Mouse (Mus musculus) cerebellum, adult 2 months (tissue): ENCODE results near the gene Dkc1.
"Not testable (repeated sequence)": the region's sequence is repeated elsewhere in the genome, so short reads cannot be mapped to it uniquely, and the experiment has no call there.

Experiments used
- CTCF ChIP-seq: fragments of 200-500 bp; IDR thresholded peaks from 2 replicates; pipeline ENCODE4 v1.5.1; 2011; ENCODE audit warnings: low read depth, mild to moderate bottlenecking, control low read depth, low read length, moderate library complexity, borderline replicate concordance; ENCODE audit not compliant: insufficient read depth
- POLR2A ChIP-seq: fragments of 200-500 bp; IDR thresholded peaks from 2 replicates; pipeline ENCODE4 v1.6.1; 2011; ENCODE audit warnings: low read length, control low read depth, borderline replicate concordance; ENCODE audit not compliant: insufficient read depth

GRCm38 (mm10) chrX:75143124-75143555 lies 47.5 kb downstream of the Dkc1 start:
- not testable (repeated sequence) for TF ChIP-seq CTCF, POLR2A
